Mouse (Mus musculus): ENCODE data around the gene Gmds. TPM values are rescaled to one million over a fixed set of nuclear protein-coding genes. Genes with fewer than 3 reads are reported as not detected.

Gene Gmds
- polyA plus RNA-seq, 1 experiment, result 5.5 TPM

- no peak overlapping the region for H3K27ac ChIP-seq (replicated peaks; ENCODE audit: low read depth, low read length)
- H3K4me1 ChIP-seq (ENCODE audit: control insufficient read depth, insufficient read depth, insufficient read length, low read length), result no peaks in the 10 kb centered on the region
- H3K4me3 ChIP-seq (ENCODE audit: insufficient read depth, low read depth, low read length), result no peak overlapping the region
Measured at GRCm38 (mm10) chr13:32145179-32145578, 193.4 kb downstream of the Gmds start.

GRCm38 (mm10) chr13:32143651-32144050, 194.9 kb downstream of the Gmds start:
- Histone ChIP-seq H3K4me1 (ENCODE audit: control insufficient read depth, insufficient read depth, insufficient read length, low read length) (no peaks in the 10 kb centered on the region), H3K4me3 (ENCODE audit: insufficient read depth, low read depth, low read length) (no peak overlapping the region), H3K27ac (replicated peaks; ENCODE audit: low read depth, low read length) (no peak overlapping the region)

GRCm38 (mm10) chr13:32134663-32135273, 203.8 kb downstream of the Gmds start:
- no peak overlapping the region for H3K27ac ChIP-seq (replicated peaks; ENCODE audit: low read depth, low read length)
- H3K4me1 ChIP-seq (ENCODE audit: control insufficient read depth, insufficient read depth, insufficient read length, low read length), result no peaks in the 10 kb centered on the region

GRCm38 (mm10) chr13:32129970-32130369, 208.6 kb downstream of the Gmds start:
- no peak overlapping the region for H3K4me3 ChIP-seq (ENCODE audit: insufficient read depth, low read depth, low read length)
- no peak overlapping the region for H3K27ac ChIP-seq (replicated peaks; ENCODE audit: low read depth, low read length)
- no peaks in the 10 kb centered on the region for H3K4me1 ChIP-seq (ENCODE audit: control insufficient read depth, insufficient read depth, insufficient read length, low read length)

More at GRCm38 (mm10) chr13:32134663-32135273, 203.8 kb downstream of the Gmds start:
- no peak overlapping the region for H3K4me3 ChIP-seq (ENCODE audit: insufficient read depth, low read depth, low read length)

GRCm38 (mm10) chr13:32118386-32118785, 220.2 kb downstream of the Gmds start:
- Histone ChIP-seq H3K4me1 (ENCODE audit: control insufficient read depth, insufficient read depth, insufficient read length, low read length) (no peaks in the 10 kb centered on the region), H3K27ac (replicated peaks; ENCODE audit: low read depth, low read length) (no peak overlapping the region), H3K4me3 (ENCODE audit: insufficient read depth, low read depth, low read length) (no peak overlapping the region)

GRCm38 (mm10) chr13:32115468-32115867, 223.1 kb downstream of the Gmds start:
- Histone ChIP-seq H3K4me1 (ENCODE audit: control insufficient read depth, insufficient read depth, insufficient read length, low read length) (no peaks in the 10 kb centered on the region), H3K4me3 (ENCODE audit: insufficient read depth, low read depth, low read length) (no peak overlapping the region), H3K27ac (replicated peaks; ENCODE audit: low read depth, low read length) (no peak overlapping the region)

- H3K27ac ChIP-seq (replicated peaks; ENCODE audit: low read depth, low read length), result no peak overlapping the region
- H3K4me1 ChIP-seq (ENCODE audit: control insufficient read depth, insufficient read depth, insufficient read length, low read length), result no peaks in the 10 kb centered on the region
- H3K4me3 ChIP-seq (ENCODE audit: insufficient read depth, low read depth, low read length), result no peak overlapping the region
Measured at GRCm38 (mm10) chr13:32113875-32114274, 224.7 kb downstream of the Gmds start.

GRCm38 (mm10) chr13:32088303-32088977, 250.1 kb downstream of the Gmds start:
- no peak overlapping the region for H3K27ac ChIP-seq (replicated peaks; ENCODE audit: low read depth, low read length)
- H3K4me3 ChIP-seq (ENCODE audit: insufficient read depth, low read depth, low read length), result no peak overlapping the region
- no peaks in the 10 kb centered on the region for H3K4me1 ChIP-seq (ENCODE audit: control insufficient read depth, insufficient read depth, insufficient read length, low read length)

GRCm38 (mm10) chr13:32080520-32081249, 257.9 kb downstream of the Gmds start:
- no peak overlapping the region for H3K4me3 ChIP-seq (ENCODE audit: insufficient read depth, low read depth, low read length)
- no peaks in the 10 kb centered on the region for H3K4me1 ChIP-seq (ENCODE audit: control insufficient read depth, insufficient read depth, insufficient read length, low read length)
- H3K27ac ChIP-seq (replicated peaks; ENCODE audit: low read depth, low read length), result no peak overlapping the region

- no peak overlapping the region for H3K4me3 ChIP-seq (ENCODE audit: insufficient read depth, low read depth, low read length)
- no peak overlapping the region for H3K27ac ChIP-seq (replicated peaks; ENCODE audit: low read depth, low read length)
- H3K4me1 ChIP-seq (ENCODE audit: control insufficient read depth, insufficient read depth, insufficient read length, low read length), result no peaks in the 10 kb centered on the region
Measured at GRCm38 (mm10) chr13:32073630-32074029, 264.9 kb downstream of the Gmds start.

- Histone ChIP-seq H3K27ac (replicated peaks; ENCODE audit: low read depth, low read length) (no peak overlapping the region), H3K4me1 (ENCODE audit: control insufficient read depth, insufficient read depth, insufficient read length, low read length) (no peaks in the 10 kb centered on the region), H3K4me3 (ENCODE audit: insufficient read depth, low read depth, low read length) (no peak overlapping the region)
Measured at GRCm38 (mm10) chr13:32055321-32055720, 283.2 kb downstream of the Gmds start.

- H3K27ac ChIP-seq (replicated peaks; ENCODE audit: low read depth, low read length), result no peak overlapping the region
- H3K4me1 ChIP-seq (ENCODE audit: control insufficient read depth, insufficient read depth, insufficient read length, low read length), result no peaks in the 10 kb centered on the region
- no peak overlapping the region for H3K4me3 ChIP-seq (ENCODE audit: insufficient read depth, low read depth, low read length)
Measured at GRCm38 (mm10) chr13:32053587-32053986, 285.0 kb downstream of the Gmds start.

- Histone ChIP-seq H3K4me1 (ENCODE audit: control insufficient read depth, insufficient read depth, insufficient read length, low read length) (no peaks in the 10 kb centered on the region), H3K27ac (replicated peaks; ENCODE audit: low read depth, low read length) (no peak overlapping the region), H3K4me3 (ENCODE audit: insufficient read depth, low read depth, low read length) (no peak overlapping the region)
Measured at GRCm38 (mm10) chr13:32047980-32048959, 290.3 kb downstream of the Gmds start.

GRCm38 (mm10) chr13:32046961-32047360, 291.6 kb downstream of the Gmds start:
- H3K4me1 ChIP-seq (ENCODE audit: control insufficient read depth, insufficient read depth, insufficient read length, low read length), result no peaks in the 10 kb centered on the region
- no peak overlapping the region for H3K4me3 ChIP-seq (ENCODE audit: insufficient read depth, low read depth, low read length)
- H3K27ac ChIP-seq (replicated peaks; ENCODE audit: low read depth, low read length), result no peak overlapping the region

- Histone ChIP-seq H3K27ac (replicated peaks; ENCODE audit: low read depth, low read length) (no peak overlapping the region), H3K4me1 (ENCODE audit: control insufficient read depth, insufficient read depth, insufficient read length, low read length) (no peaks in the 10 kb centered on the region), H3K4me3 (ENCODE audit: insufficient read depth, low read depth, low read length) (no peak overlapping the region)
Measured at GRCm38 (mm10) chr13:32042748-32043147, 295.8 kb downstream of the Gmds start.
